Mouse (Mus musculus) testis, adult 2 months (tissue): ENCODE measurements around the gene Agap3. TPM values are rescaled to one million over a fixed set of nuclear protein-coding genes. Genes with fewer than 3 reads are reported as not detected.
A peak's percentile ranks its signal among the peaks of the same experiment; 100 is the strongest.

Source experiments
- H3K27ac ChIP-seq: fragments of 200-500 bp; 2 replicates; pipeline ENCODE4 v1.5.1; 2012; ENCODE audit warnings: low read depth, low read length; ENCODE audit not compliant: control insufficient read depth, insufficient read depth
- H3K27me3 ChIP-seq: fragments of 200-500 bp; 2 replicates; pipeline ENCODE4 v1.6.1; 2012; ENCODE audit warnings: mild to moderate bottlenecking, low read length, moderate library complexity; ENCODE audit not compliant: control insufficient read depth, insufficient read depth
- H3K36me3 ChIP-seq: fragments of 200-500 bp; 2 replicates; pipeline ENCODE4 v1.6.1; 2012; ENCODE audit warnings: mild to moderate bottlenecking, low read length; ENCODE audit not compliant: control insufficient read depth, insufficient read depth
- H3K4me1 ChIP-seq: fragments of 200-500 bp; 2 replicates; pipeline ENCODE4 v1.6.1; 2012; ENCODE audit warnings: low read length; ENCODE audit not compliant: control insufficient read depth, insufficient read depth
- H3K4me3 ChIP-seq: fragments of 200-500 bp; 2 replicates; pipeline ENCODE4 v1.5.1; 2012; ENCODE audit warnings: low read depth, mild to moderate bottlenecking, low read length, moderate library complexity, mixed read lengths; ENCODE audit not compliant: control insufficient read depth
- CTCF ChIP-seq: fragments of 200-500 bp; IDR thresholded peaks from 2 replicates; pipeline ENCODE4 v1.5.1; 2012; ENCODE audit warnings: low read depth, mild to moderate bottlenecking, inconsistent platforms, low read length, moderate library complexity; ENCODE audit not compliant: control insufficient read depth, insufficient read depth, insufficient replicate concordance
- POLR2A ChIP-seq: fragments of 200-500 bp; IDR thresholded peaks from 2 replicates; pipeline ENCODE4 v1.6.1; 2012; ENCODE audit warnings: low read depth, mild to moderate bottlenecking, inconsistent platforms, low read length, moderate library complexity; ENCODE audit not compliant: control insufficient read depth
- polyA plus RNA-seq: library from polyadenylated mRNA; depleted of rRNA; stranded (reverse); fragments of >200 nt; gene quantifications from 2 replicates; pipeline ENCODE4 v1.2.3, GENCODE M21; 2012

Gene Agap3
- polyA plus RNA-seq, 1 experiment: 29.5 TPM

DNA sequence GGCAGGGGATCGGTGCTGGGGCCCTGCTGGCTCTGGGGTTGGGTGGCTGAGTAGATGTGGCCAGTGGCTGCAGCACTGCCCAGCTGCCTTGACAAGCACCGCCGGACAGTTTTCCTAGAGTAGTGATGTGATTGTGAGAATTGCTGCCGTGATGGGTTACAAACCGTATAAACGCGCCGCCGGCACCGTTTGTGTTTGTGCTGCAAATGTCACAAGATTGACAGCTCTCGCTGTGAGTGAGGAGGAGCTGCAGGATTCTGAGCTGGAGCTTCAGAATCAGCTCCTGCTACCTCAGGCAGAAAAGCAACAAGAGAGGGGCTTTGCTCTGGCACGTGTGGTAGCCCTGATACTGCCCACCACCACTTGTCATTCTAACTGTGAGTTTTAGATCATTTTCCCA, 14.8 kb downstream of the Agap3 start:
- H3K4me1 ChIP-seq: no peaks in the 10 kb centered on the region
- no peaks in the 10 kb centered on the region for H3K36me3 ChIP-seq
- TF ChIP-seq POLR2A (no peak), CTCF (no peak)
- no peaks in the 10 kb centered on the region for H3K27me3 ChIP-seq
- no peak overlapping the region for H3K4me3 ChIP-seq
- H3K27ac ChIP-seq: no peak overlapping the region

DNA sequence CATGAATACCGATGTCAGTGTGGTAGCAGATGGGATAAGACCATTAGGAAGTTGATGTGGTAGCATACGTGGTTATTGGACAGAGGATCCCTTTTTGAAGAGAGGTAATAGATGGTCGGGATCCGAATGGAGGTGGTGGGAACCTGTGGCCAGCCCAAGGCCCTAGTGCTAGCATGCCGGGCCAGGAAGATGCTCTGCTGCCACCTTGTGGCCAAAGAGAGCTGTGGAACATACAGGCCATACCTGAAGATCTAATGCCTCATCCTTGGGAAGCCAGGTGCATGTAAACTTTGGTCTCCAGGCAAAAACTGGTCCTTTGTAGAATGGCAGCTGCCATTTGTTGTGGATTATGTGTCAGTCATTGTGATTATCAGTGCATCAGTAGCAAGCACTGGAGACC, 18.6 kb downstream of the Agap3 start:
- Histone ChIP-seq H3K4me3 (no peak overlapping the region), H3K27me3 (no peaks in the 10 kb centered on the region), H3K27ac (no peak overlapping the region), H3K4me1 (peaks cover 12% of the 10 kb centered on the region), H3K36me3 (no peaks in the 10 kb centered on the region)
- TF ChIP-seq POLR2A (no peak), CTCF (peak; percentile 85; the same call in 1 of the 2 replicates)

DNA sequence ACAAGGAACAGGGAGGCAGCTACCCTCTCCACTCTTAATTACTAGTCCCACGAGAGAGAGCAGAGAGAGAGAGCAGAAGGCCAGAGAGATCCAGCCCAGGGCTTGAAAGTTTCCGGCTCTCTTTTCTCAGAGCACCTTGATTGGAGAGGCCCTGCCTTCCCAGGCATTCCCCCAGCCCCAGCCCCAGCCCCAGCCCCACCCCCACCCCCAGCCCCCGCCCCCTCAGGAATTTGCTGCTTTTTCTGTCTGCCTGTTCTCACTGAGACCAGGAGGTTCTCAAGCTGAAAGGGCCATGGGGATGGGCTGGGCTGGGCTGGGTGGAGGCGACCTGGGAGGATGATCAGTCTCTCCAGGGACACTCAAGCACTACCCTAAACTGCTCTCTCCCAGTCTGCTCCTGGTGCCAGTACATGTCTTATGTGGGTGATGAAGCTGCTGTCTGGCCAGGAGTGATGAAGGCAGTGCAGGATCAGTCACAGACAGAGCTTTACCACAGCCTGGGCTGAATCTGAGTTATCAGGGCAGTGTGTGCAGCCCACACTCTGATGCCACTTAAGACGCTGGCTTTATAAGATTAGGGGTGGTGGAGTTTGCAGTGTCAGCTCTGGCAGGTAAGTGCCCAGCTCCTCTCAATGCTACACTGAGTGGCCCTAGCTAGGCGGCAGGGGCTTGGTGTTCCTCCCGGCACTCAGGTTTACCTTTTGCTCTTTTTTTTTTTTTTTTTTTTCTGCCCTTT, 21.1 kb downstream of the Agap3 start:
- Histone ChIP-seq H3K27me3 (no peaks in the 10 kb centered on the region), H3K36me3 (no peaks in the 10 kb centered on the region), H3K4me1 (peaks cover 14% of the 10 kb centered on the region), H3K4me3 (no peak overlapping the region), H3K27ac (no peak overlapping the region)
- TF ChIP-seq CTCF (no peak), POLR2A (no peak)

DNA sequence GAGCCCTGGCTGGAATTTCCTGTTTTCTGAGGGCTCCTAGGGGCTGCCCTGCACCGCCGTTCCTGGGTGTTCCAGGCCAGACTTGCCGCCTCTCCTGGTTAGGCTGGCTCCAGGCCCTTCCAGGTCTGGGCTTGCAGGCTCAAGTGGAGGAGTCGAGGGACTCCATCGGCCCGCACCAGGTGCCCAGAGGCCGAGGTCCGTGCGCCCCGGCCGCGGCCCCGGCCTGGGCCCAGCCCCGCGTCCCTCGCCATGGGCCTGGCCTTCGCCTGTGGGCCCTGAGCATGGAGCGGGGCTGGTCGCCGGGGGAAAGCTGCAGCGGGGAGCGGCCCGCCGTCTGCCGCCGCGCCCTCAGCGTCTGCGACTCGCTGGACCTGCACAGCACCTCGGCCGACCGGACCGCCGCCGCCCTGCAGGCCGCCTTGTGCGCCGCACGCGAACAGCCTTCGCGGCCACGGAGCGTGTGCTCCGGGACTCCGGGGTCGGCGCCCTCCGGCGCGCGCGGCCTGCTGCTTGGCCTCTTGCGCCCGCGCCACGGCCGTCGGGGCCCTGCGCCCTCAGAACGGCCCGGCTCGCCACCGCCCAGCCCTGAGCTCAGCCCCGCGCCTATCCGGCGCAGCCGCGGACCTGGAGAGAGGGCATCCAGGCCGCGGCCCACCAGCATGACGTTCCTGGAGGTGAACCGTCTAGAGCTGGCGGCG, 22.2 kb downstream of the Agap3 start:
- H3K27ac ChIP-seq: peak overlapping the region; percentile 40
- no peaks in the 10 kb centered on the region for H3K27me3 ChIP-seq
- H3K36me3 ChIP-seq: no peaks in the 10 kb centered on the region
- peak overlapping the region; percentile 86 for H3K4me3 ChIP-seq
- TF ChIP-seq CTCF: no peak
- no peak for TF ChIP-seq POLR2A
- H3K4me1 ChIP-seq: peaks cover 14% of the 10 kb centered on the region

DNA sequence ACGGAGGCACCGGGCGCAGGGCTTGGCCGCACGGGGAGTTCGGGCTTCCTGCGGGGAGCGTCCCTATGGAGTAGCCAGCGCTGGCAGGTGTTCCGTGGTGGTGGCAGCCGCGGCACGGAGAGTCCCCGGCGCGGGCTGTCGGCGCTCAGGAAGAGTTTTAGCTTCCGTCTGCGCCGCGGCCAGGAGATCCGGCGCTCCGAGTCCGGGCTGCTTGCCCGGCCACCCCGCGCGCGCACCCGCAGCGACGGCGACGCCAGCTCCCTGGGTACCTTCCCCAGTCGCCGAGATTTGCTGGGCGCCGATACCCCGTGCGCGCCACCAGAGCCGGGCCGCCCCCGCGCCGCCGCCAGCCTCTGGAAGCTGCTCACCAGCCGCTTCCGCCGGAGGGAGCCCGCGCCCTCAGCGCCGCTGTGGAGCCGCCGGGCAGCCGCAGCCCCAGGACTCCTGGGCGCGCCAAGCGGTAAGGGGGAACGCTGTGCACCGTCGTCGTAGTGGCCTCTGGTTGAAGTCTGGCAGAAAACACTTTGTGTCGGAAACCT, 22.8 kb downstream of the Agap3 start:
- Histone ChIP-seq H3K27me3 (no peaks in the 10 kb centered on the region), H3K4me3 (peak overlapping the region; percentile 86), H3K27ac (peak overlapping the region; percentile 40), H3K4me1 (peaks cover 14% of the 10 kb centered on the region), H3K36me3 (no peaks in the 10 kb centered on the region)
- TF ChIP-seq CTCF (peak; percentile 7; the same call in 1 of the 2 replicates), POLR2A (no peak)

DNA sequence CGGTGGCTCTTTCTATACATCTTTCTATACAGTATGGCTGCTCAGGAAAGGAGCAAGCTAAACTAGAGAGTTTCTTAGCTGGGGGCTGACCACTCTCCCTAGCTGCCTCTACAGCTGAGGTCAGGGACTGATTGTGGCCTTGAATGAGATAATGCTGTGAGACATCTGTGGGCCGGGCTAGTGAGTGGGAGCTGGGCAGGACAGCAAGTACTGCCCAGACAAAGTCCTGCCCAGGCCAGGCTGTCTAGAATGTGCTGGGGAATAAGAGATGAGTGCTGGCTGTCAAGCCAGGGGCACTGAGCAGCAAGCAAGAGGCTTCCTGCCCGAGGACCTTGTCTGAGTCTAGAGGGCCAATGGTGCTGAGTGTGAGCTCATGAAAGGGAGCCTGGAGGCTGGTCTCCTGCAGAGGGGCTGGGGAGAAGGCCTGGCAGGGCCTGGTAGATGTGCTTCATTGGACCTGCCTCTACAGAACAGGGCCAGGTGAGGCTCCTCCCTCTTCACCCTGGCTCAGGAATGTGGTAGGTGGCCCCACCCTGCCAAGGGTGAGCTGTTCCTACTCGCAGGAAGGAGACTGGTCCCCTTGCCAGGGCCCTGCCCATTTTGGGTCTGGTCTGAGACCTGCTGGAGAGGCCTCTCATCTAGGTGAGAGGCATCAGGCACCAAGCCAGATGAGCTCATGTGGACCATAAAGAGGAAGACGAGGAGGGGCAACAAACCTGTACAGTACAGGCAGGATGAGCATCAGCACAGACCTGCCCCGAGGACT, 23.7 kb downstream of the Agap3 start:
- no peak for TF ChIP-seq CTCF
- peak; percentile 30; the same call in 1 of the 2 replicates for TF ChIP-seq POLR2A
- Histone ChIP-seq H3K36me3 (no peaks in the 10 kb centered on the region), H3K4me3 (no peak overlapping the region), H3K4me1 (peaks cover 14% of the 10 kb centered on the region), H3K27me3 (no peaks in the 10 kb centered on the region), H3K27ac (peak overlapping the region; percentile 8; the same call in 1 of the 2 replicates)
